Mouse (Mus musculus): ENCODE results near the gene Mfsd13b. TPM values are rescaled to one million over a fixed set of nuclear protein-coding genes. Genes with fewer than 3 reads are reported as not detected.

The Mfsd13b gene
- total and polyA plus RNA-seq, 3 experiments, result not detected

GRCm38 (mm10) chr7:120961893-120962292 lies 20.4 kb upstream of the Mfsd13b start:
- Histone ChIP-seq H3K4me3 (replicated peaks in 1 of 3; ENCODE audit: low read depth in 2 of 3, low read length in 2 of 3, poor library complexity in 1 of 3) (no peak overlapping the region), H3K9ac (ENCODE audit: insufficient read depth, low read depth) (no peak overlapping the region), H3K4me1 (ENCODE audit: control insufficient read depth in 1 of 2, insufficient read depth in 2 of 2) (peaks cover 0 to 14% of the 10 kb centered on the region in 2 experiments; a peak in 2 of 4 replicates), H3K27me3 (replicated peaks) (no peaks in the 10 kb centered on the region), H3K27ac (ENCODE audit: insufficient read depth, low read depth) (no peak overlapping the region), H3K79me2 (replicated peaks; ENCODE audit: control insufficient read depth, extremely low read depth, insufficient read depth, poor library complexity, severe bottlenecking) (no peaks in the 10 kb centered on the region), H3K36me3 (replicated peaks in 1 of 2; ENCODE audit: control insufficient read depth in 1 of 2, insufficient read depth in 1 of 2, low read length in 1 of 2) (peaks cover 13 to 38% of the 10 kb centered on the region in 2 experiments), H3K9me3 (replicated peaks; ENCODE audit: low read length) (no peaks in the 10 kb centered on the region), H3K4me2 (ENCODE audit: insufficient read depth, low read depth, poor library complexity, severe bottlenecking) (no peak overlapping the region)
- in situ Hi-C loops (cut with MboI; ENCODE audit: low pct_ligation_motif_present, low pct_unique_long_range_greater_than_20kb, low sequenced_read_pairs), result no loop called here
- no peak for DNase-seq (ENCODE audit: extremely low read depth)
- no peak for TF ChIP-seq MYC (IDR thresholded peaks at IDR 0.05; ENCODE audit: low read depth, low read length)
- dilution Hi-C loops (cut with MboI; ENCODE audit: extremely low pct_ligation_motif_present, extremely low pct_unique_long_range_greater_than_20kb, low sequenced_read_pairs), result no loop called here

DNA sequence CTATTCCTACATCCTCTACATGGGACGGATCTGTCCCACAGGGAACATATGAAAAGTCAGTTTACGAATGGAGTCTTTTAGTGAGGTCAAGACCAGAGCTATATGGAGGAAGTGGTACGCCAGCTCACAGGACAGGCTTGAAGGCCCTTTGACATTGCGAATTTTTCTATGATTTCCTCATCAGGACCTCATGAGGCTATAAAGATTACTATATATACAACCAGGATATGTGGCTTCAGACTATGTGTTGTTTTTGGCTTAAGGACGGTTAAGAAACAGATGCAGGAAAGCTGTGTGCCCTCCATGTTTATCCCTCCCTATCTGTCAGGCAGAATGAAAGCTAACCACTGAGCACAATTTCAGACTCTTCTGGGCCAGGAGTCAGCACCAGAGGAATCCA lies 19.2 kb upstream of the Mfsd13b start:
- TF ChIP-seq TCF12 (IDR thresholded peaks at IDR 0.05; ENCODE audit: low read depth, low read length), result no peak
- no peak for TF ChIP-seq PAX5 (IDR thresholded peaks at IDR 0.05; ENCODE audit: low read length)
- TF ChIP-seq ZNF384 (IDR thresholded peaks at IDR 0.05; ENCODE audit: low read depth, low read length), result no peak
- TF ChIP-seq JUN (IDR thresholded peaks at IDR 0.05; ENCODE audit: insufficient read depth, low read depth, low read length), result no peak
- no peak for TF ChIP-seq ETS1 (conservative IDR thresholded peaks at IDR 0.05; ENCODE audit: low read depth, low read length)
- no peak for TF ChIP-seq SMC3 (IDR thresholded peaks at IDR 0.05; ENCODE audit: low read depth, low read length)
- TF ChIP-seq IRF4 (IDR thresholded peaks at IDR 0.05; ENCODE audit: low read depth, low read length), result no peak
- dilution Hi-C loops (cut with MboI; ENCODE audit: extremely low pct_ligation_motif_present, extremely low pct_unique_long_range_greater_than_20kb, low sequenced_read_pairs), result no loop called here
- no peaks in the 10 kb centered on the region for H3K79me2 ChIP-seq (replicated peaks; ENCODE audit: control insufficient read depth, extremely low read depth, insufficient read depth, poor library complexity, severe bottlenecking)
- peaks cover 0 to 5% of the 10 kb centered on the region in 2 experiments; a peak in 1 of 4 replicates for H3K4me1 ChIP-seq (ENCODE audit: control insufficient read depth in 1 of 2, insufficient read depth in 2 of 2)
- in situ Hi-C loops (cut with MboI; ENCODE audit: low pct_ligation_motif_present, low pct_unique_long_range_greater_than_20kb, low sequenced_read_pairs), result no loop called here
- no peak overlapping the region for H3K4me3 ChIP-seq (replicated peaks in 1 of 3; ENCODE audit: low read depth in 2 of 3, low read length in 2 of 3, poor library complexity in 1 of 3)
- no peak overlapping the region for H3K9ac ChIP-seq (ENCODE audit: insufficient read depth, low read depth)
- peaks cover 4 to 30% of the 10 kb centered on the region in 2 experiments for H3K36me3 ChIP-seq (replicated peaks in 1 of 2; ENCODE audit: control insufficient read depth in 1 of 2, insufficient read depth in 1 of 2, low read length in 1 of 2)
- no peaks in the 10 kb centered on the region for H3K27me3 ChIP-seq (replicated peaks)
- no peak overlapping the region for H3K27ac ChIP-seq (ENCODE audit: insufficient read depth, low read depth)
- no peak for DNase-seq (ENCODE audit: extremely low read depth)
- H3K9me3 ChIP-seq (replicated peaks; ENCODE audit: low read length), result no peaks in the 10 kb centered on the region
- H3K4me2 ChIP-seq (ENCODE audit: insufficient read depth, low read depth, poor library complexity, severe bottlenecking), result no peak overlapping the region

DNA sequence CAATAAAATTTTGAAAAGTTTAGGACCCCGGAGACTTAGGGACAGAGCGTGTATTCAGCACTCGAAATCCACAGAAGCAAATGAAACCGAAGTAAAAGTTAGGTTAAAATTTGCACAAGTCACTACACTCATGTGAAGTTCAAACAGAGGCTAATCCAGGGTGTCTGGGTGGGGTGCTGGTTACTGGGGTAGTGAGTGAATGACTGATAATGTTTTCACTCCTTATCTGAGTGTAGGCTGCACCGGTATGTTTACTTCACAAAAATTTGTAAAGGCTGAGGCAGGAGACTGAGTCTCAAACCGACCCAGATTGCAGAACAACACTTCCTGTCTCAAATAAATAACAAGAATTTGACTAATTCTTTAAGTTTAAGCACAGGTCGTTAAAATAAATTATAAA lies 13.1 kb upstream of the Mfsd13b start:
- Histone ChIP-seq H3K27ac (ENCODE audit: insufficient read depth, low read depth) (no peak overlapping the region), H3K4me1 (ENCODE audit: control insufficient read depth in 1 of 2, insufficient read depth in 2 of 2) (peaks cover 0 to 10% of the 10 kb centered on the region in 2 experiments; a peak in 1 of 4 replicates), H3K27me3 (replicated peaks) (no peaks in the 10 kb centered on the region), H3K4me3 (replicated peaks in 1 of 3; ENCODE audit: low read depth in 2 of 3, low read length in 2 of 3, poor library complexity in 1 of 3) (no peak overlapping the region), H3K4me2 (ENCODE audit: insufficient read depth, low read depth, poor library complexity, severe bottlenecking) (no peak overlapping the region), H3K9me3 (replicated peaks; ENCODE audit: low read length) (no peaks in the 10 kb centered on the region), H3K79me2 (replicated peaks; ENCODE audit: control insufficient read depth, extremely low read depth, insufficient read depth, poor library complexity, severe bottlenecking) (no peaks in the 10 kb centered on the region), H3K36me3 (replicated peaks in 1 of 2; ENCODE audit: control insufficient read depth in 1 of 2, insufficient read depth in 1 of 2, low read length in 1 of 2) (peaks cover 0 to 11% of the 10 kb centered on the region in 2 experiments), H3K9ac (ENCODE audit: insufficient read depth, low read depth) (no peak overlapping the region)
- in situ Hi-C loops (cut with MboI; ENCODE audit: low pct_ligation_motif_present, low pct_unique_long_range_greater_than_20kb, low sequenced_read_pairs) (no loop called here), dilution Hi-C loops (cut with MboI; ENCODE audit: extremely low pct_ligation_motif_present, extremely low pct_unique_long_range_greater_than_20kb, low sequenced_read_pairs) (no loop called here)
- TF ChIP-seq NELFE (IDR thresholded peaks at IDR 0.05; ENCODE audit: low read depth, low read length) (no peak), SMC3 (IDR thresholded peaks at IDR 0.05; ENCODE audit: low read depth, low read length) (no peak)
- DNase-seq (ENCODE audit: extremely low read depth), result no peak

Measured in CH12.LX (cell line).